Mouse (Mus musculus) liver, embryonic 14.5 days (tissue): ENCODE results near the gene E2f2.

ENCODE experiments used
- CTCF ChIP-seq: IDR thresholded peaks from 2 replicates; pipeline ENCODE4 v1.5.1; 2016; ENCODE audit warnings: antibody characterized with exemption, low read depth, control low read depth
- EP300 ChIP-seq: IDR thresholded peaks from 2 replicates; pipeline ENCODE4 v1.6.1; 2016; ENCODE audit warnings: antibody characterized with exemption, low read depth

DNA sequence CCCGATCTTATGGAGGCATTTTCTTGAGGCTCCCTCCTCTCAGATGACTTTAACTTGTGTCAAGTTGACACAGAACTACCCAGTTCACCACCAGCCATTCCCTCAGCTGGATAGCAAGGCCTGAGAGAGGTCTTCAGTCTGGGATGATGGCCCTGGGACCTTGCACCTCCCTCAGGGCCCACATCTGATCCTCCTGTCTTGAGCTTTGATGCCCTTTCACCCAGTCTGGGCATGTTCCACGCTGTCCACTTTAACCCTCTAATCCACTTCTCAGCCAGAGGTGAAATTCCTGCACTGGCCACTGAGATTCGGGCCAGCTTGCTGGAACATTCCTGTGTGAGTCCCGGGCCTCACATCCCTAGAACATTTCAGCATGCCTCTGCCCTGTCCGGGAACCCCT is 46.2 kb upstream of the E2f2 start:
- TF ChIP-seq CTCF (no peak), EP300 (no peak)
